Mouse (Mus musculus) forebrain, postnatal 0 days (tissue): ENCODE data around the gene Folr2. TPM values are rescaled to one million over a fixed set of nuclear protein-coding genes. Genes with fewer than 3 reads are reported as not detected.

Experiments used
- ATAC-seq: fragments of 200-750 bp; cut with Nextera tagmentation; 2 replicates; pipeline ENCODE4 v1.8.0; 2017; ENCODE audit warnings: mild to moderate bottlenecking, moderate library complexity
- DNase-seq: peaks from one replicate; pipeline ENCODE4 v3.0.0-alpha.2; 2015
- H3K27ac ChIP-seq: fragments of 300-500 bp; sonication (generic); 2 replicates; pipeline ENCODE4 v1.5.1; 2014; ENCODE audit warnings: low read depth, mild to moderate bottlenecking, antibody characterized with exemption, low read length, moderate library complexity, mixed read lengths
- H3K27me3 ChIP-seq: fragments of 300-500 bp; sonication (generic); 2 replicates; pipeline ENCODE4 v1.6.1; 2014; ENCODE audit warnings: mild to moderate bottlenecking, low read length, mixed read lengths; ENCODE audit not compliant: insufficient read depth
- H3K36me3 ChIP-seq: fragments of 300-500 bp; sonication (generic); 2 replicates; pipeline ENCODE4 v1.6.1; 2014; ENCODE audit warnings: mild to moderate bottlenecking, moderate library complexity; ENCODE audit not compliant: insufficient read depth
- H3K4me1 ChIP-seq: fragments of 300-500 bp; sonication (generic); 2 replicates; pipeline ENCODE4 v1.6.1; 2014; ENCODE audit warnings: antibody characterized with exemption; ENCODE audit not compliant: insufficient read depth
- H3K4me2 ChIP-seq: fragments of 300-500 bp; sonication (generic); 2 replicates; pipeline ENCODE4 v1.6.1; 2014; ENCODE audit warnings: low read depth, mild to moderate bottlenecking, moderate library complexity
- H3K4me3 ChIP-seq: fragments of 300-500 bp; sonication (generic); 2 replicates; pipeline ENCODE4 v1.5.1; 2014; ENCODE audit warnings: low read depth, low read length, mixed read lengths
- H3K9ac ChIP-seq: fragments of 300-500 bp; sonication (generic); 2 replicates; pipeline ENCODE4 v1.6.1; 2014; ENCODE audit warnings: mild to moderate bottlenecking
- H3K9me3 ChIP-seq: fragments of 300-500 bp; sonication (generic); 2 replicates; pipeline ENCODE4 v1.6.1; 2016; ENCODE audit warnings: low read length
- CTCF ChIP-seq: sonication (generic); IDR thresholded peaks from 2 replicates; pipeline ENCODE4 v1.5.1; 2016; ENCODE audit warnings: antibody characterized with exemption, control low read depth, low read depth
- WGBS: fragments of 180-500 bp; shearing (Covaris S2); extraction: QIAGEN DNeasy Blood & Tissue Kit; methylation state at CpG from one replicate; pipeline ENCODE4 v1.1.7; 2014; 5-methylcytosine and 5-hydroxymethylcytosine counted together
- microRNA-seq, 2 experiments: library from miRNA; unstranded; fragments of <30 nt; microRNA quantifications; one replicate each; pipeline ENCODE4; 2016
- polyA plus RNA-seq: library from polyadenylated mRNA; unstranded; fragments of >200 nt; fragmentation: Nextera tagmentation; extraction: Ambion mirVana; gene quantifications from 2 replicates; pipeline ENCODE4 v1.2.1, GENCODE M21; 2015
- total RNA-seq: library from RNA; depleted of rRNA; stranded (reverse); fragments of >200 nt; gene quantifications from 2 replicates; pipeline ENCODE4 v1.2.3, GENCODE M21; 2014; rRNA removed

Gene Folr2
- total and polyA plus RNA-seq, 2 experiments from 2014 or later: 2.5 to 3.4 TPM

- Histone ChIP-seq H3K27ac (no peak overlapping the region), H3K36me3 (peaks cover 5% of the 10 kb centered on the region; the same call in 1 of the 2 replicates), H3K4me2 (no peak overlapping the region), H3K9me3 (no peaks in the 10 kb centered on the region), H3K27me3 (peaks cover 54% of the 10 kb centered on the region), H3K9ac (no peak overlapping the region), H3K4me3 (no peak overlapping the region), H3K4me1 (no peaks in the 10 kb centered on the region)
- peak; percentile 44 for TF ChIP-seq CTCF
- ATAC-seq (no peak), DNase-seq (no peak)
- WGBS: 27% methylated on average over 32 of the region's 32 CpGs
Observed at GRCm38 (mm10) chr7:101822836-101823757, 33.9 kb downstream of the Folr2 start.

GRCm38 (mm10) chr7:101821571-101822501 is 35.2 kb downstream of the Folr2 start:
- DNase-seq: peak; percentile 26
- no peaks in the 10 kb centered on the region for H3K9me3 ChIP-seq
- peak overlapping the region; percentile 57 for H3K4me2 ChIP-seq
- peaks cover 65% of the 10 kb centered on the region for H3K27me3 ChIP-seq
- H3K36me3 ChIP-seq: no peaks in the 10 kb centered on the region; the same call in 1 of the 2 replicates
- peak; percentile 2; the same call in 1 of the 2 replicates for TF ChIP-seq CTCF
- no peak overlapping the region for H3K9ac ChIP-seq
- ATAC-seq: peak; percentile 67
- under 1% methylated on average over 68 of the region's 71 CpGs for WGBS
- H3K4me1 ChIP-seq: no peaks in the 10 kb centered on the region
- H3K27ac ChIP-seq: no peak overlapping the region
- H3K4me3 ChIP-seq: peak overlapping the region; percentile 32

GRCm38 (mm10) chr7:101820295-101821030 is 36.5 kb downstream of the Folr2 start:
- Histone ChIP-seq H3K27ac (no peak overlapping the region), H3K9me3 (no peaks in the 10 kb centered on the region), H3K9ac (no peak overlapping the region), H3K4me1 (no peaks in the 10 kb centered on the region), H3K4me3 (peak overlapping the region; percentile 32), H3K4me2 (peak overlapping the region; percentile 57), H3K27me3 (peaks cover 70% of the 10 kb centered on the region), H3K36me3 (no peaks in the 10 kb centered on the region)
- no peak for ATAC-seq
- DNase-seq: peak; percentile 41
- no peak for TF ChIP-seq CTCF
- 2% methylated on average over 35 of the region's 35 CpGs for WGBS

- TF ChIP-seq CTCF: no peak
- H3K4me2 ChIP-seq: peak within 1 kb of the TSS; percentile 41
- no peak within 1 kb of the TSS for H3K9ac ChIP-seq
- no peaks in the 10 kb centered on the region for H3K36me3 ChIP-seq
- H3K27ac ChIP-seq: no peak within 1 kb of the TSS
- WGBS: 2% methylated on average over 42 of the region's 45 CpGs
- H3K27me3 ChIP-seq: peaks cover 64% of the 10 kb centered on the region
- peak within 1 kb of the TSS; percentile 20 for H3K4me3 ChIP-seq
- ATAC-seq: 0 out of 2 replicates have a peak, but pooled peaks have one; percentile 8
- H3K9me3 ChIP-seq: no peaks in the 10 kb centered on the region
- H3K4me1 ChIP-seq: no peaks in the 10 kb centered on the region
- DNase-seq: no peak
Observed at GRCm38 (mm10) chr7:101817861-101818401, 39.1 kb downstream of the Folr2 start, which contains the start of gene Phox2a. TSS of gene Phox2a (plus strand) at chr7:101818313.

Small RNA genes within 50 kb of the gene (microRNA-seq; reads per million reads assigned to microRNA genes)
- gene Gm22655: 0 reads per million in 2 experiments

Other genes with a start within 250 kb of the Folr2 start
- gene Clpb, start 193.6 kb downstream of the Folr2 start, total RNA-seq: 40.6 and 45.9 TPM in 2 replicates
- 34.6 and 38.3 TPM in 2 replicates for gene Clpb, start 193.6 kb downstream of the Folr2 start, polyA plus RNA-seq
- not detected in 2 replicates for gene Phox2a, start 38.9 kb downstream of the Folr2 start, total RNA-seq
- not detected in 2 replicates for gene Phox2a, start 38.9 kb downstream of the Folr2 start, polyA plus RNA-seq
- gene Inppl1, start 19.0 kb downstream of the Folr2 start, total RNA-seq: 14.7 and 15.4 TPM in 2 replicates
- 6.6 and 9.6 TPM in 2 replicates for gene Inppl1, start 19.0 kb downstream of the Folr2 start, polyA plus RNA-seq
- 47.0 and 64.2 TPM in 2 replicates for gene Anapc15, start 6.5 kb upstream of the Folr2 start, total RNA-seq
- gene Anapc15, start 6.5 kb upstream of the Folr2 start, polyA plus RNA-seq: 68.8 and 73.3 TPM in 2 replicates
- 7.0 and 10.5 TPM in 2 replicates for gene Folr1, start 13.6 kb upstream of the Folr2 start, total RNA-seq
- 38.5 and 49.6 TPM in 2 replicates for gene Folr1, start 13.6 kb upstream of the Folr2 start, polyA plus RNA-seq
- gene Lamtor1, start 48.7 kb upstream of the Folr2 start, total RNA-seq: 96.3 and 105 TPM in 2 replicates
- 176 and 205 TPM in 2 replicates for gene Lamtor1, start 48.7 kb upstream of the Folr2 start, polyA plus RNA-seq
- not detected in 2 replicates for gene Tomt, start 49.2 kb upstream of the Folr2 start, total RNA-seq
- 0.27 and 0.34 TPM in 2 replicates for gene Tomt, start 49.2 kb upstream of the Folr2 start, polyA plus RNA-seq
- 4.8 and 5.4 TPM in 2 replicates for gene Lrrc51, start 76.7 kb upstream of the Folr2 start, total RNA-seq
- gene Lrrc51, start 76.7 kb upstream of the Folr2 start, polyA plus RNA-seq: 9.1 and 10.6 TPM in 2 replicates
- gene Numa1, start 76.9 kb upstream of the Folr2 start, total RNA-seq: 58.3 and 74.2 TPM in 2 replicates
- gene Numa1, start 76.9 kb upstream of the Folr2 start, polyA plus RNA-seq: 18.1 and 24.3 TPM in 2 replicates
- 9.5 and 11.2 TPM in 2 replicates for gene Il18bp, start 161.5 kb upstream of the Folr2 start, total RNA-seq
- gene Il18bp, start 161.5 kb upstream of the Folr2 start, polyA plus RNA-seq: 1.7 and 2.8 TPM in 2 replicates
- 28.8 and 34.2 TPM in 2 replicates for gene Rnf121, start 208.3 kb upstream of the Folr2 start, total RNA-seq
- 19.9 and 23.4 TPM in 2 replicates for gene Rnf121, start 208.3 kb upstream of the Folr2 start, polyA plus RNA-seq
- gene Xndc1, start 208.3 kb upstream of the Folr2 start, total RNA-seq: 23.4 and 32.7 TPM in 2 replicates
- gene Xndc1, start 208.3 kb upstream of the Folr2 start, polyA plus RNA-seq: 11.9 and 14.6 TPM in 2 replicates
- 1.3 and 2.5 TPM in 2 replicates for gene Xntrpc, start 208.5 kb upstream of the Folr2 start, total RNA-seq
- gene Xntrpc, start 208.5 kb upstream of the Folr2 start, polyA plus RNA-seq: 0.42 and 0.58 TPM in 2 replicates
- gene Trpc2, start 225.9 kb upstream of the Folr2 start, total RNA-seq: 0.23 and 1.1 TPM in 2 replicates
- gene Trpc2, start 225.9 kb upstream of the Folr2 start, polyA plus RNA-seq: not detected in 2 replicates
- gene Art1, start 244.5 kb upstream of the Folr2 start, total RNA-seq: 0.15 TPM in 1 of 2 replicates, not detected in the other
- gene Art1, start 244.5 kb upstream of the Folr2 start, polyA plus RNA-seq: 0.15 and 0.39 TPM in 2 replicates